Mouse (Mus musculus) frontal cortex, adult (tissue): ENCODE results near the gene Shroom3.

ENCODE experiments used
- ATAC-seq: cut with Nextera tagmentation; 2 replicates; pipeline ENCODE4 v1.9.2; 2017; ENCODE audit warnings: mild to moderate bottlenecking, moderate library complexity, mixed read lengths; ENCODE audit not compliant: low TSS enrichment

Shroom3 gene

GRCm38 (mm10) chr5:93005229-93005814 lies 322.1 kb downstream of the Shroom3 start:
- peak; percentile 28 for ATAC-seq

- peak; percentile 77 for ATAC-seq
These were observed 322.6 kb downstream of the Shroom3 start for GRCm38 (mm10) chr5:93005815-93006341.

GRCm38 (mm10) chr5:93008256-93008655 lies 325.0 kb downstream of the Shroom3 start:
- no peak for ATAC-seq
